Mouse (Mus musculus) hindbrain, embryonic 14.5 days (tissue): ENCODE data around the gene Ifitm10. TPM values are rescaled to one million over a fixed set of nuclear protein-coding genes. Genes with fewer than 3 reads are reported as not detected.

ENCODE experiments used
- ATAC-seq: fragments of 200-750 bp; cut with Nextera tagmentation; 2 replicates; pipeline ENCODE4 v1.8.0; 2017; ENCODE audit warnings: moderate number of reproducible peaks, mild to moderate bottlenecking, moderate TSS enrichment, moderate library complexity; ENCODE audit not compliant: low FRiP score
- DNase-seq: peaks from one replicate; pipeline ENCODE4 v3.0.0-alpha.2; 2015; ENCODE audit warnings: low spot score
- H3K27ac ChIP-seq: fragments of 300-500 bp; sonication (generic); 2 replicates; pipeline ENCODE4 v1.5.1; 2014; ENCODE audit warnings: mild to moderate bottlenecking, moderate library complexity
- H3K27me3 ChIP-seq: fragments of 300-500 bp; sonication (generic); 2 replicates; pipeline ENCODE4 v1.6.1; 2014; ENCODE audit warnings: mild to moderate bottlenecking, low read length, mixed read lengths; ENCODE audit not compliant: control insufficient read depth, insufficient read depth
- H3K36me3 ChIP-seq: fragments of 300-500 bp; sonication (generic); replicated peaks from 2 replicates; pipeline ENCODE4 v1.6.1; 2014; ENCODE audit not compliant: control insufficient read depth, insufficient read depth
- H3K4me1 ChIP-seq: fragments of 300-500 bp; sonication (generic); replicated peaks from 2 replicates; pipeline ENCODE4 v1.6.1; 2014; ENCODE audit warnings: antibody characterized with exemption, low read length, mixed read lengths; ENCODE audit not compliant: control insufficient read depth, insufficient read depth
- H3K4me2 ChIP-seq: fragments of 300-500 bp; sonication (generic); replicated peaks from 2 replicates; pipeline ENCODE4 v1.6.1; 2014; ENCODE audit warnings: mild to moderate bottlenecking, moderate library complexity
- H3K4me3 ChIP-seq: fragments of 300-500 bp; sonication (generic); replicated peaks from 2 replicates; pipeline ENCODE4 v1.5.1; 2014; ENCODE audit warnings: mild to moderate bottlenecking, low read length
- H3K9ac ChIP-seq: fragments of 300-500 bp; sonication (generic); 2 replicates; pipeline ENCODE4 v1.6.1; 2014
- H3K9me3 ChIP-seq: fragments of 300-500 bp; sonication (generic); 2 replicates; pipeline ENCODE4 v1.6.1; 2016; ENCODE audit warnings: low read length; ENCODE audit not compliant: control insufficient read depth
- WGBS: fragments of 180-500 bp; shearing (Covaris S2); extraction: QIAGEN DNeasy Blood & Tissue Kit; methylation state at CpG from one replicate; pipeline ENCODE4 v1.1.7; 2014; 5-methylcytosine and 5-hydroxymethylcytosine counted together
- polyA plus RNA-seq: library from polyadenylated mRNA; unstranded; fragments of >200 nt; fragmentation: Nextera tagmentation; extraction: Ambion mirVana; gene quantifications from 2 replicates; pipeline ENCODE4 v1.2.1, GENCODE M21; 2014

Gene Ifitm10
- polyA plus RNA-seq, 1 experiment from 2014 or later: 7.3 TPM

DNA sequence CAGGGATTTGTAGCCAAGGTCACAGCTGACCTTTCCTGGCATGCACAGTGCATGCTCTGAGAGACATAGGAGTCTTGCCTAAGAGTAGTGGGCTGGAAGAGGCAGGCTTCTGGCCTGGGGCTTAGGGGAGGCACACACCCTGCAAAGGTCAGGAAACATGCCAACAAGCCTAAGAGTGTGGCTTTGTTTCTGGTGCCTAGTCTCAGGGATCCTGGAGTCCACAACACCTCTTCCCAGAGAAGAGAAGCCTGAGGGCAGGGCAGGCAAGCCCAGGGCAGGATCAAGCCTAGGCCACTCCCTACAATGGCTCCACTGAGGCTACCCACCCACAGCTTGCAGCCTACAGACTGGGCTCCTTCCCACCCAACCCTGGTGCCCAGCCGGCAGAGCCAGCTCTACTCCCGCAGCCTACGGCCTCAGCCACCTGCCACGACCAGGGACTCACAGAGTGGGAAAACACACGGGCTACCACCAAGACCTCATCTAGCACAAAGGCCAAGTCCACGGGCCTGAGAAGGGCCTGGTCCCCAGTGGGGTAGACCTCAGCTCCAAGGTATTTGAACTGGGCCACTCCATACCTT is 13.2 kb upstream of the Ifitm10 start:
- no peak overlapping the region for H3K27ac ChIP-seq
- 59% methylated on average over 6 of the region's 6 CpGs for WGBS

DNA sequence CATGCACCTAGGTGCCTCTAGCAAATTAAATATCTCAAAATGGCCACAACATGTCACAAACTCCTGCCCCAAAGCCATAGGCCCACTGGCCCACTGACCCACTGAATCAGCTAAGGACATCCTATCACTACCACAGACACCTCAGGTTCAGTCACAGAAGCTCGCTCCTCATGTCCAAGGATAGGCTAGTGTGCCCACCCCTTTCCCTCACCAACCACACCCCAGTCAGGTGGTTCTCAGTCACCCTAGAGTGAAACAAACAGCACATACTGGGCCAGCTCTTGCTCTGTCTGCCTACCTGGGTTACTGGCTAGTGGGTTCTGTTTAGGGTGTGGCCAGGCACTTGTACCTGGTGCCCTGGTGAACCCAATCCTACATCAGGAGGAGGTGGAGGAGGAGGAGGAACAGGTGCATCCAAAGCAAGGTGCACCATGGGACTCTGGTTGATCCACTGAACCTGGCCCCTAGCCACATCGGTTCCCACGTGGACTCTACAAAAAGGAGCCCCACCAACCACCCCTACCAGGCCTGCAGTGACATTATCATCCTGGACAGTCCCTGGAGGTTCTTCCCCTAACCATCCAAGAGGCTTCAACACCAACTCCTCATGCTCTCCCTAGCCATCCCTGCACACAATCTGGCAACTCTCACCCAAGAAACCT is 12.3 kb upstream of the Ifitm10 start:
- 89% methylated on average over 3 of the region's 3 CpGs for WGBS
- H3K27me3 ChIP-seq: no peaks in the 10 kb centered on the region
- H3K4me2 ChIP-seq: peak overlapping the region; percentile 83
- no peak for DNase-seq
- H3K9me3 ChIP-seq: no peaks in the 10 kb centered on the region
- no peak overlapping the region for H3K27ac ChIP-seq
- H3K9ac ChIP-seq: no peak overlapping the region
- peaks cover 45% of the 10 kb centered on the region for H3K36me3 ChIP-seq
- ATAC-seq: no peak
- H3K4me3 ChIP-seq: 0 out of 2 replicates have a peak overlapping the region, but pooled peaks have one; percentile 71
- peaks cover 18% of the 10 kb centered on the region for H3K4me1 ChIP-seq

More for the DNA sequence above, 13.2 kb upstream of the Ifitm10 start:
- Histone ChIP-seq H3K9me3 (no peaks in the 10 kb centered on the region), H3K4me3 (peak overlapping the region; percentile 71), H3K27me3 (no peaks in the 10 kb centered on the region), H3K4me2 (peak overlapping the region; percentile 83), H3K36me3 (peaks cover 37% of the 10 kb centered on the region), H3K9ac (peak overlapping the region; percentile 80), H3K4me1 (peaks cover 18% of the 10 kb centered on the region)
- DNase-seq: no peak
- ATAC-seq: no peak

DNA sequence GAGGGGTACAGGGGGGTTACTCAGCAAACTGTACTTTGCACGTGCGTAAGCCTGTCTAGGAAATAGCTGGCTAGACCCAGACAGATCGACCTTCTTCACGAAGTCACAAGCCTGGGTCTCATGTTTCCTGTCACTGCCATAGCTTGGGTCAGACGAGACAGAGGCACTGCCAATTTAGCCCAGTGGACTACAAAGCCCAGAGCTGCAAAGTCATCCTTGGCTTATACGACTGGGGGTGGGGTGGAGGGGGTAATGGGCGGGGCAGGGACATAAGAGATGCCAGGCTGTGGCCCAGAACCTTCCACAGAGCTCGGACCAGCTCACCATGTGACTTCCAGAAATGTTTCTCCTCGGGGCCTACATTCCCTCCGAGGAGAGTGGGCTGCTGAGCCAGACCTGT is 10.8 kb upstream of the Ifitm10 start:
- H3K9me3 ChIP-seq: no peaks in the 10 kb centered on the region
- 90% methylated on average over 10 of the region's 10 CpGs for WGBS
- peaks cover 61% of the 10 kb centered on the region for H3K36me3 ChIP-seq

DNA sequence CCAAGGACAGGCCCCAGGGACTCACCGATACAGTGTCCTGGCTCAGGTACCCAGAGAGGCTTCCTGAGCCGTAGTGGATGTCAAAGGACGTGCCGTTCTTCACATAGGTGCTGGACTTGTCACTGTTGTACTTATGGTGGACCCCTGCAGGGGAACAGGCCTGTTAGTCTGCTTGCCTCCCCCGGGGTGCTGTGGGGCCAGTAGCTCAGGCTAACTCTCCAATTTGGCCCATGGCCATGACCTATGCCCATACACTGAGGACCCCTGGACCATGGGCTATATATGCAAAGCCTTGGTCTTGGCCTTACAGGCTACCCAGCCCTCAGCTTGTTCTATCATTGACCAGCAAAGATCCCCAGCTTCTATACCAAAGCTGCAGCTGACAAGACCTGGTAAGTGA is 9.0 kb upstream of the Ifitm10 start, which contains the start of gene Gm49369:
Gene Gm49369 (minus strand): TSS at position 101 of the 400 bp plus-strand sequence.
- no peak for ATAC-seq
- H3K4me1 ChIP-seq: peaks cover 18% of the 10 kb centered on the region
- H3K27me3 ChIP-seq: no peaks in the 10 kb centered on the region
- no peak within 1 kb of the TSS for H3K9ac ChIP-seq
- DNase-seq: no peak
- peaks cover 78% of the 10 kb centered on the region for H3K36me3 ChIP-seq
- 92% methylated on average over 5 of the region's 5 CpGs for WGBS
- no peak within 1 kb of the TSS for H3K4me2 ChIP-seq
- H3K27ac ChIP-seq: no peak within 1 kb of the TSS
- no peaks in the 10 kb centered on the region for H3K9me3 ChIP-seq
- no peak within 1 kb of the TSS for H3K4me3 ChIP-seq

More for the DNA sequence above, 10.8 kb upstream of the Ifitm10 start:
- Histone ChIP-seq H3K27me3 (no peaks in the 10 kb centered on the region), H3K27ac (no peak overlapping the region), H3K4me2 (no peak overlapping the region), H3K9ac (no peak overlapping the region), H3K4me3 (no peak overlapping the region), H3K4me1 (peaks cover 18% of the 10 kb centered on the region)
- DNase-seq (no peak), ATAC-seq (no peak)

DNA sequence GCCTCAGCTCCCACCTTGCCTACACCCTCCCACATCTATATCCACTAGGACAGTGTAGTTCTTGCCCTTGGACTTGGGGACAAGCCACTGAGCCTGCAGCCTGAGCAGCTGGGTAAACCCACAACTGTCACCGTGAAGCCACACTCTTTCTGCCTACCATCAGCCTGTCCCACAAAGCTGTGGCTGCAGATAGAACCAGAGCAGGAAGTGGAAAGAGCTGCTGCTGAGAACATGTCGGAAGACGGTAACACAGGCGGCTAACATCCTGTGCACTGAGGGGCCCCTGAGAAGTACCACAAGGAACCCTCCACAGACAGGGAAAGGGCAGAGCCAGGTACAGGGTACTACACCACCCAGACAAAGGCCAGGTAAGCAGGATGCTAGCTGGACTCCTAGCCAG is 7.6 kb upstream of the Ifitm10 start:
- Histone ChIP-seq H3K9me3 (no peaks in the 10 kb centered on the region), H3K4me1 (peaks cover 8% of the 10 kb centered on the region), H3K27me3 (no peaks in the 10 kb centered on the region), H3K4me2 (no peak overlapping the region), H3K9ac (no peak overlapping the region), H3K36me3 (peaks cover 92% of the 10 kb centered on the region), H3K4me3 (no peak overlapping the region), H3K27ac (no peak overlapping the region)
- 91% methylated on average over 4 of the region's 4 CpGs for WGBS
- DNase-seq (no peak), ATAC-seq (no peak)

DNA sequence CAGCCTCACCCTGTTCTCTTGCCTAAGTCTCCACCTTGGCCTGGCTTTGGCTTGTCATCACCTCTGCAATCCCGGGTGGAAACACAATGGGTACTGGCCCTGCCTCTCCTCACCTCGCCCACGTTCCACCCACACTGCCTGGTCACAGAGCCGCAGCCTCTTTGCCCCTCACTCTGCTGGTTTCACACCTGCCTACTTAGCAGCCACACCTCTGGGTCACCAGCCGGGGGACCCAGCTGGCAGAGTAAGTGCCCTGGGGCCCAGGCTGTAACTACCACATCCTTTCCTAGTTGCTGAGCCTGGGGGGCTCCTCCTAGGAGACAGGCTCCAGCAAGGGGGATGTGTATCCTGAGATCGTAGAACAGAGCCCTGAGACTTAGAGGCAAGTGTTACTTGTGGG is 5.6 kb upstream of the Ifitm10 start:
- Histone ChIP-seq H3K4me2 (no peak overlapping the region), H3K4me3 (no peak overlapping the region), H3K9me3 (no peaks in the 10 kb centered on the region), H3K27me3 (no peaks in the 10 kb centered on the region), H3K4me1 (no peaks in the 10 kb centered on the region), H3K9ac (no peak overlapping the region), H3K36me3 (peaks cover 92% of the 10 kb centered on the region), H3K27ac (no peak overlapping the region)
- ATAC-seq (no peak), DNase-seq (no peak)
- WGBS: 89% methylated on average over 6 of the region's 6 CpGs

DNA sequence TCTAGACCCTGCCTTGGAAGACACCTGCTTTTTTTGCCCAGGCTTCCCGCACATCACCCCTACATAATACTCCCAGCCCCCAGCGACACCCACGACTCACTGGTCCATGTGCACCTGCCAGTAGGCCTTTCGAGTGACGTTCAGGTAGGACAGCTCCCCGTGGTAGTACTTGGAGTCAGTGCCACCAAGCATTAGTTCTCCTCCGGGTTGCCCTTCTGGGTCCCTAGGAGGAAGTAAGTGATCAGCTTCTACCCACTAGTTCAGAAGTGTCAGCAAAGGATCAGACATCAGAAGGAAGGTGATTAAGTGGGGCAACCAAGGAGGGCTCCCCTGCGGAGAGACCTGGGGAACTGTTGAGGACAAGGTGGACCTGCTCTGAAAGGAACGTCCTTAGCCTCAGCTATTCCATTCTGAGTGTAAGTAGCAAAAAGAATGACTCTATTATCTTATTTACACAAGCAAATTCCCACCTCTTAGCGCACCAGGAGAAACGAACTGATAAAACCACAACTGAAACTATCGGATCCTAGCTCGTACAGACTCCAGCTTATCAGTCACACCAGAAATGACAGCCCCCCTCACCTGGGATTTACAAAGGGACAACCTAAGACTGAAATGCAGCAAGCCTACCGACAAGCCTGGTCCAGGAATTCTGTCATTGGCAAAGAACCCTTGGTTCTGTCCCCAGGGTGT is 3.8 kb upstream of the Ifitm10 start:
- 93% methylated on average over 14 of the region's 14 CpGs for WGBS
- no peak overlapping the region for H3K4me2 ChIP-seq
- no peak overlapping the region for H3K27ac ChIP-seq
- ATAC-seq: no peak
- peaks cover 13% of the 10 kb centered on the region for H3K27me3 ChIP-seq
- no peak overlapping the region for H3K9ac ChIP-seq
- no peak overlapping the region for H3K4me3 ChIP-seq
- H3K4me1 ChIP-seq: peaks cover 3% of the 10 kb centered on the region; the same call in 1 of the 2 replicates
- no peaks in the 10 kb centered on the region for H3K9me3 ChIP-seq
- H3K36me3 ChIP-seq: peaks cover 73% of the 10 kb centered on the region
- no peak for DNase-seq

DNA sequence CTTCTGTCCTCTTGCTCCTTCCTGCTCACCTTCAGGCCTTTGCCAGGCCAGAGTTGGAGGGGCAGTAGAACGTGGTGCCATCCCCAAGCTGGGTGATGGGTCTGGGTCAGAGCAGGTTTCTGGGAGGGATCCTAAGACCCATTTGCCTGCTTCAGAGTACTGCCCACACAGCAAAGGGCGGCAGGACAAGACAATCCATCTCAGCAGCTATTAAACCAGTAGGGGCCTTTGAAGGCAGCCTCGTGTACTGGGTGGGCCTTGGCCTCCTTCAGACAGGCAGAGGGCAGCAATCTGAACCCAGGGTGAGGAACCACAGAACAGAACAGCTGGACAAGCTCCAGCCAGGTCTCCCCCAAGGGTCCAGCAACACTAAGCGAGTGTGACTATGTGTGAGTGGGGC is 2.5 kb upstream of the Ifitm10 start:
- Histone ChIP-seq H3K4me1 (peaks cover 11% of the 10 kb centered on the region), H3K9ac (no peak overlapping the region), H3K27ac (no peak overlapping the region), H3K4me2 (no peak overlapping the region), H3K27me3 (peaks cover 26% of the 10 kb centered on the region), H3K4me3 (no peak overlapping the region), H3K36me3 (peaks cover 61% of the 10 kb centered on the region), H3K9me3 (no peaks in the 10 kb centered on the region)
- DNase-seq (no peak), ATAC-seq (no peak)
- WGBS: 86% methylated on average over 4 of the region's 4 CpGs

DNA sequence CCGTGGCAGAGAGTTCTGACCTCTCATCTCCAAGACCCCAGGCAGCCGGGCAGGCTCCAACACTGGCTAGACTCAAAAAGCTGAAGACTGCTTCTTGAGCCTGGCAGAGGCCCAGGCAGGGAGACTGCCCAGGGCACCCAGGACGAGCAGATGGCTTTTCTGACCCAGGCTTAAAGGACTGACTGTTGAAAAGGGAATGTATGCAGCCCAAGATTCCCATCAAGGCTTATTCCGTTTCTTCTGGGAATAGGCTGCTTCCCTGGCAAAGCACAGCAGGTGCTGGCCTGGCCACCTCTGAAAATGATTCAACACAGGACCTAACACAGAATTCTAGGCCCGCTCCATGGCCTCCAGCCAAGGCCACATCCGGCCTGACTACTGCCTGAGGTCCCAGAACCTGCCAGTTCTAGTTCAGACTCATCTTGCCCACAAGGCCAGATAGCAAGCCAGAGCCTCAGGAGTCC is 1.7 kb upstream of the Ifitm10 start:
- DNase-seq: no peak
- Histone ChIP-seq H3K9ac (no peak overlapping the region), H3K27me3 (peaks cover 34% of the 10 kb centered on the region), H3K36me3 (peaks cover 53% of the 10 kb centered on the region), H3K27ac (no peak overlapping the region), H3K4me1 (peaks cover 11% of the 10 kb centered on the region), H3K4me3 (no peak overlapping the region), H3K9me3 (no peaks in the 10 kb centered on the region), H3K4me2 (no peak overlapping the region)
- no peak for ATAC-seq
- 82% methylated on average over 6 of the region's 6 CpGs for whole genome bisulfite sequencing
